Mouse (Mus musculus) kidney, embryonic 15.5 days (tissue): ENCODE results near the gene Tcea3. TPM values are rescaled to one million over a fixed set of nuclear protein-coding genes. Genes with fewer than 3 reads are reported as not detected.

ENCODE experiments used
- ATAC-seq: fragments of 200-750 bp; cut with Nextera tagmentation; replicated peaks from 2 replicates; pipeline ENCODE4 v1.8.0; 2017; ENCODE audit warnings: moderate TSS enrichment; ENCODE audit not compliant: low FRiP score
- H3K27ac ChIP-seq: fragments of 300-500 bp; sonication (generic); 2 replicates; pipeline ENCODE4 v1.5.1; 2015; ENCODE audit warnings: mild to moderate bottlenecking, inconsistent platforms
- H3K27me3 ChIP-seq: fragments of 300-500 bp; sonication (generic); 2 replicates; pipeline ENCODE4 v1.6.1; 2015; ENCODE audit warnings: inconsistent platforms
- H3K36me3 ChIP-seq: fragments of 300-500 bp; sonication (generic); 2 replicates; pipeline ENCODE4 v1.6.1; 2015; ENCODE audit warnings: inconsistent platforms
- H3K4me1 ChIP-seq: fragments of 300-500 bp; sonication (generic); 2 replicates; pipeline ENCODE4 v1.6.1; 2015; ENCODE audit warnings: inconsistent platforms
- H3K4me2 ChIP-seq: fragments of 300-500 bp; sonication (generic); 2 replicates; pipeline ENCODE4 v1.6.1; 2015; ENCODE audit warnings: moderate library complexity, mild to moderate bottlenecking, inconsistent platforms
- H3K4me3 ChIP-seq: fragments of 300-500 bp; sonication (generic); replicated peaks from 2 replicates; pipeline ENCODE4 v1.5.1; 2015; ENCODE audit warnings: mild to moderate bottlenecking, inconsistent platforms
- H3K9ac ChIP-seq: fragments of 300-500 bp; sonication (generic); 2 replicates; pipeline ENCODE4 v1.6.1; 2015; ENCODE audit warnings: mild to moderate bottlenecking, inconsistent platforms
- H3K9me3 ChIP-seq: fragments of 300-500 bp; sonication (generic); replicated peaks from 2 replicates; pipeline ENCODE4 v1.6.1; 2016; ENCODE audit warnings: inconsistent platforms
- WGBS: fragments of 180-500 bp; shearing (Covaris S2); methylation state at CpG from one replicate; pipeline ENCODE4 v1.1.7; 2015; ENCODE audit warnings: mixed read lengths; 5-methylcytosine and 5-hydroxymethylcytosine counted together
- polyA plus RNA-seq: library from polyadenylated mRNA; unstranded; fragments of >200 nt; fragmentation: Nextera tagmentation; extraction: Ambion mirVana; gene quantifications from 2 replicates; pipeline ENCODE4 v1.2.1, GENCODE M21; 2015

Tcea3 gene
- polyA plus RNA-seq, 1 experiment from 2014 or later: 12.5 TPM

- Histone ChIP-seq H3K9ac (no peak overlapping the region), H3K4me3 (no peak overlapping the region), H3K27ac (no peak overlapping the region), H3K36me3 (no peaks in the 10 kb centered on the region), H3K4me1 (peaks cover 39% of the 10 kb centered on the region), H3K27me3 (no peaks in the 10 kb centered on the region), H3K9me3 (no peaks in the 10 kb centered on the region), H3K4me2 (no peak overlapping the region)
- no peak for ATAC-seq
- 63% methylated on average over 10 of the region's 10 CpGs for WGBS
These were observed 30.5 kb upstream of the Tcea3 start for GRCm38 (mm10) chr4:136217063-136217462.

- Histone ChIP-seq H3K4me2 (peak overlapping the region; percentile 33), H3K9ac (no peak overlapping the region), H3K27ac (peak overlapping the region; percentile 20), H3K4me3 (peak overlapping the region; percentile 1; the same call in 1 of the 2 replicates), H3K4me1 (peaks cover 33% of the 10 kb centered on the region), H3K36me3 (no peaks in the 10 kb centered on the region), H3K27me3 (no peaks in the 10 kb centered on the region), H3K9me3 (no peaks in the 10 kb centered on the region)
- ATAC-seq: peak; percentile 59
- WGBS: 14% methylated on average over 18 of the region's 18 CpGs
These were observed 28.8 kb upstream of the Tcea3 start for GRCm38 (mm10) chr4:136218595-136219214.

GRCm38 (mm10) chr4:136220133-136220775, 27.3 kb upstream of the Tcea3 start:
- Histone ChIP-seq H3K9me3 (no peaks in the 10 kb centered on the region), H3K4me3 (peak overlapping the region; percentile 23), H3K9ac (0 out of 2 replicates have a peak overlapping the region, but pooled peaks have one; percentile 1), H3K27me3 (no peaks in the 10 kb centered on the region), H3K4me2 (peak overlapping the region; percentile 56), H3K36me3 (no peaks in the 10 kb centered on the region), H3K27ac (peak overlapping the region; percentile 14; the same call in 1 of the 2 replicates), H3K4me1 (peaks cover 37% of the 10 kb centered on the region)
- 7% methylated on average over 17 of the region's 17 CpGs for WGBS
- peak; percentile 69 for ATAC-seq

- no peak overlapping the region for H3K9ac ChIP-seq
- no peak overlapping the region for H3K27ac ChIP-seq
- H3K4me2 ChIP-seq: no peak overlapping the region
- no peaks in the 10 kb centered on the region for H3K9me3 ChIP-seq
- no peak for ATAC-seq
- H3K36me3 ChIP-seq: no peaks in the 10 kb centered on the region
- 68% methylated on average over 13 of the region's 13 CpGs for WGBS
- H3K4me3 ChIP-seq: no peak overlapping the region
- H3K4me1 ChIP-seq: peaks cover 30% of the 10 kb centered on the region
- no peaks in the 10 kb centered on the region for H3K27me3 ChIP-seq
These were observed 23.8 kb upstream of the Tcea3 start for GRCm38 (mm10) chr4:136223549-136224239.

GRCm38 (mm10) chr4:136224240-136224559, 23.3 kb upstream of the Tcea3 start:
- Histone ChIP-seq H3K27ac (no peak overlapping the region), H3K9ac (no peak overlapping the region)

GRCm38 (mm10) chr4:136224677-136225460, 22.7 kb upstream of the Tcea3 start:
- no peaks in the 10 kb centered on the region for H3K27me3 ChIP-seq
- no peak for ATAC-seq
- H3K9ac ChIP-seq: no peak overlapping the region
- no peak overlapping the region for H3K4me3 ChIP-seq
- WGBS: 80% methylated on average over 23 of the region's 23 CpGs
- no peak overlapping the region for H3K27ac ChIP-seq
- peaks cover 20% of the 10 kb centered on the region for H3K4me1 ChIP-seq
- no peaks in the 10 kb centered on the region for H3K36me3 ChIP-seq
- H3K9me3 ChIP-seq: no peaks in the 10 kb centered on the region
- H3K4me2 ChIP-seq: no peak overlapping the region

More at GRCm38 (mm10) chr4:136224240-136224559, 23.3 kb upstream of the Tcea3 start:
- no peak overlapping the region for H3K4me2 ChIP-seq
- H3K4me1 ChIP-seq: peaks cover 25% of the 10 kb centered on the region
- H3K9me3 ChIP-seq: no peaks in the 10 kb centered on the region
- WGBS: 67% methylated on average over 5 of the region's 5 CpGs
- no peaks in the 10 kb centered on the region for H3K36me3 ChIP-seq
- no peak overlapping the region for H3K4me3 ChIP-seq
- ATAC-seq: no peak
- no peaks in the 10 kb centered on the region for H3K27me3 ChIP-seq

- Histone ChIP-seq H3K4me1 (0 out of 2 replicates have a peak, but pooled peaks cover 6% of the 10 kb centered on the region), H3K27ac (no peak overlapping the region), H3K9ac (no peak overlapping the region), H3K4me2 (no peak overlapping the region), H3K36me3 (no peaks in the 10 kb centered on the region), H3K27me3 (no peaks in the 10 kb centered on the region), H3K4me3 (no peak overlapping the region), H3K9me3 (no peaks in the 10 kb centered on the region)
- 63% methylated on average over 7 of the region's 7 CpGs for WGBS
- ATAC-seq: no peak
These were observed 20.1 kb upstream of the Tcea3 start for GRCm38 (mm10) chr4:136227408-136227807.

GRCm38 (mm10) chr4:136228640-136229039, 18.9 kb upstream of the Tcea3 start:
- no peak for ATAC-seq

GRCm38 (mm10) chr4:136238669-136239068, 8.9 kb upstream of the Tcea3 start:
- Histone ChIP-seq H3K4me1 (peaks cover 12% of the 10 kb centered on the region), H3K4me3 (peak overlapping the region; percentile 15), H3K27ac (no peak overlapping the region), H3K9ac (no peak overlapping the region), H3K9me3 (no peaks in the 10 kb centered on the region), H3K36me3 (peaks cover 4% of the 10 kb centered on the region; the same call in 1 of the 2 replicates), H3K27me3 (peaks cover 34% of the 10 kb centered on the region), H3K4me2 (peak overlapping the region; percentile 45)
- 20% methylated on average over 13 of the region's 13 CpGs for WGBS
- ATAC-seq: no peak

More at GRCm38 (mm10) chr4:136228640-136229039, 18.9 kb upstream of the Tcea3 start:
- Histone ChIP-seq H3K4me3 (no peak overlapping the region), H3K9me3 (no peaks in the 10 kb centered on the region), H3K27me3 (no peaks in the 10 kb centered on the region), H3K4me1 (0 out of 2 replicates have a peak, but pooled peaks cover 5% of the 10 kb centered on the region), H3K9ac (no peak overlapping the region), H3K36me3 (no peaks in the 10 kb centered on the region), H3K27ac (no peak overlapping the region), H3K4me2 (no peak overlapping the region)
- WGBS: 76% methylated on average over 5 of the region's 5 CpGs

GRCm38 (mm10) chr4:136239111-136239510, 8.4 kb upstream of the Tcea3 start:
- Histone ChIP-seq H3K4me2 (no peak overlapping the region), H3K4me1 (peaks cover 12% of the 10 kb centered on the region), H3K36me3 (peaks cover 5% of the 10 kb centered on the region; the same call in 1 of the 2 replicates), H3K9ac (no peak overlapping the region), H3K9me3 (no peaks in the 10 kb centered on the region), H3K27ac (no peak overlapping the region), H3K27me3 (peaks cover 39% of the 10 kb centered on the region), H3K4me3 (no peak overlapping the region)
- WGBS: 75% methylated on average over 9 of the region's 9 CpGs
- no peak for ATAC-seq

GRCm38 (mm10) chr4:136239622-136240021, 7.9 kb upstream of the Tcea3 start:
- H3K4me3 ChIP-seq: no peak overlapping the region
- H3K9ac ChIP-seq: no peak overlapping the region
- H3K36me3 ChIP-seq: peaks cover 5% of the 10 kb centered on the region; the same call in 1 of the 2 replicates
- peaks cover 12% of the 10 kb centered on the region for H3K4me1 ChIP-seq
- H3K27me3 ChIP-seq: peaks cover 44% of the 10 kb centered on the region
- ATAC-seq: 0 out of 2 replicates have a peak, but pooled peaks have one; percentile 26
- H3K4me2 ChIP-seq: no peak overlapping the region
- 23% methylated on average over 8 of the region's 8 CpGs for WGBS
- no peak overlapping the region for H3K27ac ChIP-seq
- no peaks in the 10 kb centered on the region for H3K9me3 ChIP-seq
